Mouse (Mus musculus): ENCODE data around the gene Ralgapb. TPM values are rescaled to one million over a fixed set of nuclear protein-coding genes. Genes with fewer than 3 reads are reported as not detected.

The Ralgapb gene
- polyA plus RNA-seq, 1 experiment from 2014 or later, result 14.3 TPM

- ATAC-seq (ENCODE audit: insufficient number of reproducible peaks, low FRiP score, low TSS enrichment, low read depth), result no peak
- Histone ChIP-seq H3K27me3 (no peaks in the 10 kb centered on the region), H3K9me3 (no peaks in the 10 kb centered on the region), H3K4me2 (no peak overlapping the region), H3K4me1 (no peaks in the 10 kb centered on the region), H3K36me3 (no peaks in the 10 kb centered on the region), H3K4me3 (no peak overlapping the region), H3K27ac (no peak overlapping the region), H3K9ac (no peak overlapping the region)
- WGBS, result 67% methylated on average over 16 of the region's 16 CpGs
Measured at GRCm38 (mm10) chr2:158524129-158524860, 114.6 kb downstream of the Ralgapb start.

- H3K4me1 ChIP-seq, result no peaks in the 10 kb centered on the region
- H3K4me3 ChIP-seq, result no peak overlapping the region
- 6% methylated on average over 4 of the region's 4 CpGs for WGBS
- no peaks in the 10 kb centered on the region for H3K36me3 ChIP-seq
- no peaks in the 10 kb centered on the region for H3K9me3 ChIP-seq
- no peak for ATAC-seq (ENCODE audit: insufficient number of reproducible peaks, low FRiP score, low TSS enrichment, low read depth)
- H3K27ac ChIP-seq, result no peak overlapping the region
- no peak overlapping the region for H3K9ac ChIP-seq
- H3K27me3 ChIP-seq, result no peaks in the 10 kb centered on the region
- no peak overlapping the region for H3K4me2 ChIP-seq
Measured at GRCm38 (mm10) chr2:158534090-158534489, 124.4 kb downstream of the Ralgapb start.

- Histone ChIP-seq H3K4me3 (no peak overlapping the region), H3K9me3 (no peaks in the 10 kb centered on the region), H3K27me3 (no peaks in the 10 kb centered on the region), H3K27ac (no peak overlapping the region), H3K4me2 (no peak overlapping the region), H3K9ac (no peak overlapping the region), H3K36me3 (no peaks in the 10 kb centered on the region), H3K4me1 (peaks cover under 1% of the 10 kb centered on the region; the same call in 1 of the 2 replicates)
- ATAC-seq (ENCODE audit: insufficient number of reproducible peaks, low FRiP score, low TSS enrichment, low read depth), result no peak
- WGBS, result 75% methylated on average over 8 of the region's 8 CpGs
Measured at GRCm38 (mm10) chr2:158534559-158534958, 124.9 kb downstream of the Ralgapb start.

- WGBS, result 47% methylated on average over 24 of the region's 24 CpGs
- H3K27me3 ChIP-seq, result no peaks in the 10 kb centered on the region
- peaks cover 3% of the 10 kb centered on the region; the same call in 1 of the 2 replicates for H3K4me1 ChIP-seq
- no peak overlapping the region for H3K27ac ChIP-seq
- no peaks in the 10 kb centered on the region for H3K36me3 ChIP-seq
- H3K9me3 ChIP-seq, result no peaks in the 10 kb centered on the region
- peak overlapping the region; percentile 23 for H3K4me2 ChIP-seq
- no peak overlapping the region for H3K9ac ChIP-seq
- ATAC-seq (ENCODE audit: insufficient number of reproducible peaks, low FRiP score, low TSS enrichment, low read depth), result no peak
- no peak overlapping the region for H3K4me3 ChIP-seq
Measured at GRCm38 (mm10) chr2:158539433-158540305, 130.0 kb downstream of the Ralgapb start.

- 31% methylated on average over 4 of the region's 4 CpGs for WGBS
- Histone ChIP-seq H3K4me1 (peaks cover 3% of the 10 kb centered on the region; the same call in 1 of the 2 replicates), H3K27me3 (no peaks in the 10 kb centered on the region), H3K27ac (no peak overlapping the region), H3K9ac (no peak overlapping the region), H3K4me3 (no peak overlapping the region), H3K4me2 (no peak overlapping the region), H3K9me3 (no peaks in the 10 kb centered on the region), H3K36me3 (no peaks in the 10 kb centered on the region)
- ATAC-seq (ENCODE audit: insufficient number of reproducible peaks, low FRiP score, low TSS enrichment, low read depth), result no peak
Measured at GRCm38 (mm10) chr2:158541286-158541685, 131.6 kb downstream of the Ralgapb start.

GRCm38 (mm10) chr2:158545266-158545665 lies 135.6 kb downstream of the Ralgapb start:
- no peak overlapping the region for H3K4me2 ChIP-seq
- H3K4me1 ChIP-seq, result peaks cover 2% of the 10 kb centered on the region; the same call in 1 of the 2 replicates
- no peak overlapping the region for H3K4me3 ChIP-seq
- H3K27me3 ChIP-seq, result peaks cover 1% of the 10 kb centered on the region
- WGBS, result 62% methylated on average over 2 of the region's 2 CpGs
- no peaks in the 10 kb centered on the region for H3K9me3 ChIP-seq
- H3K36me3 ChIP-seq, result no peaks in the 10 kb centered on the region
- no peak overlapping the region for H3K27ac ChIP-seq
- ATAC-seq (ENCODE audit: insufficient number of reproducible peaks, low FRiP score, low TSS enrichment, low read depth), result no peak
- H3K9ac ChIP-seq, result no peak overlapping the region

GRCm38 (mm10) chr2:158546751-158547150 lies 137.1 kb downstream of the Ralgapb start:
- Histone ChIP-seq H3K27me3 (peaks cover 15% of the 10 kb centered on the region), H3K4me2 (no peak overlapping the region), H3K4me3 (no peak overlapping the region), H3K9ac (no peak overlapping the region), H3K36me3 (no peaks in the 10 kb centered on the region), H3K9me3 (no peaks in the 10 kb centered on the region), H3K27ac (no peak overlapping the region), H3K4me1 (peaks cover 2% of the 10 kb centered on the region; the same call in 1 of the 2 replicates)
- no peak for ATAC-seq (ENCODE audit: insufficient number of reproducible peaks, low FRiP score, low TSS enrichment, low read depth)
- WGBS, result 3% methylated on average over 17 of the region's 17 CpGs

Other genes with a start within 250 kb of the Ralgapb start
- gene D630003M21Rik, start 180.6 kb upstream of the Ralgapb start, polyA plus RNA-seq (2015; fragmentation: Nextera tagmentation; extraction: Ambion mirVana), result 12.0 and 12.2 TPM in 2 replicates
- not detected in 2 replicates for gene Bpi, start 151.8 kb upstream of the Ralgapb start, polyA plus RNA-seq (2015; fragmentation: Nextera tagmentation; extraction: Ambion mirVana)
- gene Lbp, start 103.4 kb upstream of the Ralgapb start, polyA plus RNA-seq (2015; fragmentation: Nextera tagmentation; extraction: Ambion mirVana), result 3.8 and 5.4 TPM in 2 replicates
- 2.9 and 4.6 TPM in 2 replicates for gene Snhg11, start 34.2 kb upstream of the Ralgapb start, polyA plus RNA-seq (2015; fragmentation: Nextera tagmentation; extraction: Ambion mirVana)
- 3.4 and 5.8 TPM in 2 replicates for gene Adig, start 92.8 kb downstream of the Ralgapb start, polyA plus RNA-seq (2015; fragmentation: Nextera tagmentation; extraction: Ambion mirVana)
- gene Arhgap40, start 102.9 kb downstream of the Ralgapb start, polyA plus RNA-seq (2015; fragmentation: Nextera tagmentation; extraction: Ambion mirVana), result 9.4 and 9.5 TPM in 2 replicates
- not detected in 2 replicates for gene Slc32a1, start 200.9 kb downstream of the Ralgapb start, polyA plus RNA-seq (2015; fragmentation: Nextera tagmentation; extraction: Ambion mirVana)
- gene Actr5, start 215.0 kb downstream of the Ralgapb start, polyA plus RNA-seq (2015; fragmentation: Nextera tagmentation; extraction: Ambion mirVana), result 7.2 and 10.2 TPM in 2 replicates

All from limb, embryonic 15.5 days (tissue).